Mouse (Mus musculus): ENCODE data around the gene Cd274.

GRCm38 (mm10) chr19:29361468-29362130 is 5.7 kb upstream of the Cd274 start:
- TF ChIP-seq CTCF (IDR thresholded peaks at IDR 0.05; ENCODE audit: extremely low read depth, insufficient read length, insufficient replicate concordance, low read depth, low read length) (no peak), POLR2A (IDR thresholded peaks at IDR 0.05; ENCODE audit: low read depth, low read length) (peak; percentile 78)
